Mouse (Mus musculus): ENCODE measurements around the gene Krit1. TPM values are rescaled to one million over a fixed set of nuclear protein-coding genes. Genes with fewer than 3 reads are reported as not detected.
"Not testable (repeated sequence)": the region's sequence is repeated elsewhere in the genome, so short reads cannot be mapped to it uniquely, and the experiment has no call there.

Krit1 gene
- not detected in 2 replicates for polyA plus RNA-seq (2012; ENCODE audit: insufficient read depth, insufficient read length, low replicate concordance, missing spikeins)

DNA sequence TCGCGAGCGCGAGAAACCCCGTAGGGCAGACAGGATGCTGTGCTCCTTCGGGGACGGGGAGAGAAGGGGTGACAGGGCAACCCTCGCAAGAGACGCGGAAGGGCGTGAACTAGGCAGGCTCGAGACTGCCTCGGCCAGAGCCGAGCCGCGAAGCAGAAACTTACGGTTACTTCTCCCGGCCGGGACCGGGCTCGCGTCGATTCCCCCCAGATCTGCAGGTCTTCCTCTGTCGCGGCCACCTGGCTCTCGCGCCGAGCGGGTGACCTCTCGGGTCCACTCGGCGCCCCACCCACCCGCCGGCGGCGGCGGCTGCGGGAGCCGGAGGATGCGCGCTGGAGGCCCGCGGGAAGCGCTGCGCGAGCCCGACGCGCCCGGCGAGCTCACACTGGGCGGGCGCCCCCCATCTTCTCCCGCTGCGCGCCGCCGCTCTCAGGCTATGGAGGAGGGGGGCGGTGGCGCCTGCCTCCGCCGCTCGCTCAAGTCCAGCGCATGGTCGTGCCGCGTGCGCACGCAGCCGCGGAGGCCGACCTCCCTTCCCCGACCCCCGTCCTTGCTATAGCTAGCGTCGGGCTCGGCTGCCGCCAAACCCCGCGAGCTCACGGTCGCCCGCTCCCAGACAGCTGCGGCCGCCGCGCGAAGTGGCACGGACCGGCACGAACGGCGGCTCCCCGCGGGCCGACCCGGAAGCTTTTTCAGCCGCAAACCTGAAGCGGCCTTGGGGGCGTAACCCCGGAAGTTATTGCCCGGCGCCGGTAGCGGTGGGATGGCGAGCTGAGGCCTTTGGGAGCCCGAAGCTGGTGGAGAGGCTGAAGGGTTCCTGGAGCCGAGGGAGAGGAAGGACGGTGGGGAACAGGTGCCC lies at the start of gene Krit1, which contains the start of gene Ankib1:
Krit1 (plus strand) TSS at position 752 of the 859 bp plus-strand sequence.
Ankib1 (minus strand) TSS at position 493 of the 859 bp plus-strand sequence.
- Histone ChIP-seq H3K27ac (ENCODE audit: insufficient read depth, low read depth, low read length) (peak within 1 kb of the TSS; percentile 78; the same call in 1 of the 2 replicates), H3K4me1 (ENCODE audit: control insufficient read depth, insufficient read depth, low read length) (no peaks in the 10 kb centered on the region), H3K4me3 (ENCODE audit: insufficient read depth, low read depth, low read length) (peak within 1 kb of the TSS; percentile 97)
- WGBS, result under 1% methylated on average over 109 of the region's 109 CpGs
- peak; percentile 82 for TF ChIP-seq POLR2A (IDR thresholded peaks at IDR 0.05; ENCODE audit: insufficient read depth, low read depth, low read length)
- no peak for TF ChIP-seq CTCF (IDR thresholded peaks at IDR 0.05; ENCODE audit: insufficient read depth, low read depth, low read length)

DNA sequence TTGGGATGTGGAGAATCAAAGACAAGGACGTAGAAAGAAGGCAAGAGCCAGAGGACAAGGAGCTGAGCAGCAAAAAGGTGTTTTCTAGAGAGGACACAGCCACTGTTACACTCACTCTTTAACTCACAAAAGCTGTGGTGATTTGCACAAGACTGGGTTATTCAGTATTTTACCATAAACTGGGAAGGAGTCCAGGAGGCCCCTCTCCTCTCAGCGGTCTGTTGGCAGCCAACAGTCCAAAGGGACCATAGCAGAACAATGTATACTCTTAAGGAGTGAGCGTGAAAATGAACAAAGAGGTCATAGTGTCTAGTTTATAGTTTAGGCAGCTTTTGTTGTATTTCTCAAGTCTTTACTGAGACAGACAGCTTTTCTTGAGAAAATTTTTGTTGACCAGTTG lies 31.5 kb upstream of the Krit1 start:
- WGBS, result 62% methylated on average over 3 of the region's 3 CpGs
- H3K27ac ChIP-seq (ENCODE audit: insufficient read depth, low read depth, low read length), result no peak overlapping the region

DNA sequence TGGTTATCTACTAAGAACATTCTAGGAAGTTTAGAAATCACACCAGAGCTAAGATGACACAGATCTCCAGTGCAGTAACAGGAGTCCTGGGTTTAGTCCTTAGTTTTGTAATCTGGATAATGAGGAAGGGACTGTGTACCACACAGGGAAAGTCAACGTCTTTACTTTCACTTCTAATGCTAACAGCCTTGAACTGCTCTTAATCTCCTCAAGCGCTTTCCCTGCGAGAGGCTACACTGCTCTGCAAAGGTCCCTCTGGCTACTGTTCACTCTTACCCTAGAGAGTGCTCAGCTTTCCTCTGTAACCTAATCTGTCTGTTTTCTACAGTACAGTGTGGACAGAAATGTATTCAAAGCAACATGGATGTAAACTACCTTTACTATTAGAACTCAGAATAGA lies 31.0 kb upstream of the Krit1 start:
- TF ChIP-seq CTCF (IDR thresholded peaks at IDR 0.05; ENCODE audit: insufficient read depth, low read depth, low read length) (no peak), POLR2A (IDR thresholded peaks at IDR 0.05; ENCODE audit: insufficient read depth, low read depth, low read length) (no peak)
- no peak overlapping the region for H3K4me3 ChIP-seq (ENCODE audit: insufficient read depth, low read depth, low read length)
- H3K27ac ChIP-seq (ENCODE audit: insufficient read depth, low read depth, low read length), result no peak overlapping the region
- 45% methylated on average over 3 of the region's 3 CpGs for WGBS
- no peaks in the 10 kb centered on the region for H3K4me1 ChIP-seq (ENCODE audit: control insufficient read depth, insufficient read depth, low read length)

More for the DNA sequence above, 31.5 kb upstream of the Krit1 start:
- H3K4me3 ChIP-seq (ENCODE audit: insufficient read depth, low read depth, low read length), result no peak overlapping the region
- H3K4me1 ChIP-seq (ENCODE audit: control insufficient read depth, insufficient read depth, low read length), result no peaks in the 10 kb centered on the region
- TF ChIP-seq CTCF (IDR thresholded peaks at IDR 0.05; ENCODE audit: insufficient read depth, low read depth, low read length), result no peak
- TF ChIP-seq POLR2A (IDR thresholded peaks at IDR 0.05; ENCODE audit: insufficient read depth, low read depth, low read length), result no peak

DNA sequence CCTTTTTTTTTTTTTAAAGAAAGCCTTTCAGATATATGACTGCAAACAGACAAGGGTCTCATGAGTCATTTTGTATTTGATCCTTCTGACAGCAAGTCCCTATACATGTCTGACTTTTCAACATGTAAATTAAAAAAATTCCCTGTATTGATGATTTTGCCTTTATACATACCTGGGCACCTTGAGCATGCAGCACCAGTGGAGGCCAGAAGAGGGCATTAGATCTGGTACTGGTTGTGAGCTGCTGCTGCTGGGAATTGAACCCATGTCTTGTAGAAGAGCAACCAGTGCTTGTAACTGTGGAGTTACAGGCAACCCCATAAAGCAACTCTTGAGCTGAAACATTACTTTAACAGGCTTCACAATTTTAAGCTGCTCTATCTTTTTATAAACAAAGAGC lies 20.3 kb upstream of the Krit1 start:
- no peak for TF ChIP-seq CTCF (IDR thresholded peaks at IDR 0.05; ENCODE audit: insufficient read depth, low read depth, low read length)
- no peak for TF ChIP-seq POLR2A (IDR thresholded peaks at IDR 0.05; ENCODE audit: insufficient read depth, low read depth, low read length)
- H3K4me3 ChIP-seq (ENCODE audit: insufficient read depth, low read depth, low read length), result no peak overlapping the region

DNA sequence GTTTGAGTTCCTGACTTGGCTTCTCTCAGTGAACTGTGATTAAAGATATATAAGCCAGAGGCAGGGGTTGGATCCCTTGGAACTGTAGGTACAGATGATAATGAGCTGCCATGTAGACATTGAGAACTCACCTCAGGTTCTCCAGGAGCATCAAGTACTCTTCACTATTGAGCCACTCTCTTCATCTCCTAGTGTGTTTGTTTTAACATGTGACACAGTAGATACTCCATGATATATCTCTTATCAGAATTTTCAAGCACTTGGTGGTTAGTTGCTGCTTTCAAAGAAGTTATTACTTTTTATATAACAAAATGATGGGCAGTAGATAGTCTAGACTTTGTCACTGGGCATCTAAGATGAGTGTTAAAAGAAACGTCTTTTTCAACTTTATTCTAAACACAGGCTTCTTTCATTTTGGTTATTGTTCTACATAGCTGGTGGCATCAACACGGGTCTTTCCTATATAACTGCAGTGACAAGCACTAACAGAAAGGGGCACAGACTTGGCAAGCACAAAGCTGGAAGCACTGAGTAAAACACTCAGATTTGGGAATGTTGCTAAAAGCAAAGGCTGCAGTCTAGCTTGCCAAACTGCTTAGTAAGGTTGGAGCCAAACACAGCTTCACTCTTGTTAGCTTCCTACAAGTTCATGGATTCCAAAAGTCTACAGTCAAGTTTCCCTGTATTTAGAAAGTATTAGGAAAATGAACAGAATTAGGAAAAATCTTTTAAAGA lies 18.9 kb upstream of the Krit1 start:
- H3K4me3 ChIP-seq (ENCODE audit: insufficient read depth, low read depth, low read length), result no peak overlapping the region

More for the DNA sequence above, 20.3 kb upstream of the Krit1 start:
- Histone ChIP-seq H3K27ac (ENCODE audit: insufficient read depth, low read depth, low read length) (no peak overlapping the region), H3K4me1 (ENCODE audit: control insufficient read depth, insufficient read depth, low read length) (no peaks in the 10 kb centered on the region)

DNA sequence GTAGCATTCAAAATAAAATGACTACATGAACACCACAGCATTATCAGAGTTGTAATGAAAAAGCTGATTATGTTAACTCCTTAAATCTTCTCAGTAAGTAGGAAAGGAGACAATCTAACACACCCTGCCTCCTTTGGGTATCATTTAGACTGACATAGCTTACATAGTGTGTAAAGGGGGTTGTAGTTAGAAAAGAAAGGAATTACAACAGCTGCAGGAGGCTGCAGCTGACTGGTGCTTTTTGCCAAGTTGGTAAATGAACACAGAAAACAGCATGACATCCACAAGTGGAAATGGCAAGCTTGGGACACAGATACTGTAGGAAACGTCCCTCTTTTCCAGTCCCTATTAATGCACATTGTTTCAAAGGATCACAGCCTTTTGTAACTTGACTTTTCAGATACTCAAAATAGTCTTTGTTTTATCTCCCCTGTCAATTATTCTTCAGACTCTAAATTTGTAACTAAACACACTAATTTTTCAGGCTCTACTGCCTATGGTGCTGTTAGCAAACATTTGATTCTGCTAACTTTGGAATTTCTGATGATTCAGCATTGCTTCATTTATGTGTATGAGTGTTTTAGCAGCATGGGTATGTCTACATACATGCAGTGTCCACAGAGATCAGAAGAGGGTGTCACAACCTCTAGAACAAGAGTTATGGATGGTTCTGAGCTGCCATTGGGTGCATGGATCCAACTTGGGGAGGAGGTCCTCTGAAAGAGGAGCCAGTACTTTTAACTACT lies 18.1 kb upstream of the Krit1 start:
- H3K4me1 ChIP-seq (ENCODE audit: control insufficient read depth, insufficient read depth, low read length), result no peaks in the 10 kb centered on the region
- WGBS, result 17% methylated on average over 1 of the region's 1 CpGs
- no peak for TF ChIP-seq POLR2A (IDR thresholded peaks at IDR 0.05; ENCODE audit: insufficient read depth, low read depth, low read length)
- no peak for TF ChIP-seq CTCF (IDR thresholded peaks at IDR 0.05; ENCODE audit: insufficient read depth, low read depth, low read length)
- H3K4me3 ChIP-seq (ENCODE audit: insufficient read depth, low read depth, low read length), result no peak overlapping the region
- no peak overlapping the region for H3K27ac ChIP-seq (ENCODE audit: insufficient read depth, low read depth, low read length)

More for the DNA sequence above, 18.9 kb upstream of the Krit1 start:
- no peaks in the 10 kb centered on the region for H3K4me1 ChIP-seq (ENCODE audit: control insufficient read depth, insufficient read depth, low read length)
- H3K27ac ChIP-seq (ENCODE audit: insufficient read depth, low read depth, low read length), result no peak overlapping the region
- WGBS, result 26% methylated on average over 2 of the region's 2 CpGs
- TF ChIP-seq CTCF (IDR thresholded peaks at IDR 0.05; ENCODE audit: insufficient read depth, low read depth, low read length), result no peak
- TF ChIP-seq POLR2A (IDR thresholded peaks at IDR 0.05; ENCODE audit: insufficient read depth, low read depth, low read length), result no peak

DNA sequence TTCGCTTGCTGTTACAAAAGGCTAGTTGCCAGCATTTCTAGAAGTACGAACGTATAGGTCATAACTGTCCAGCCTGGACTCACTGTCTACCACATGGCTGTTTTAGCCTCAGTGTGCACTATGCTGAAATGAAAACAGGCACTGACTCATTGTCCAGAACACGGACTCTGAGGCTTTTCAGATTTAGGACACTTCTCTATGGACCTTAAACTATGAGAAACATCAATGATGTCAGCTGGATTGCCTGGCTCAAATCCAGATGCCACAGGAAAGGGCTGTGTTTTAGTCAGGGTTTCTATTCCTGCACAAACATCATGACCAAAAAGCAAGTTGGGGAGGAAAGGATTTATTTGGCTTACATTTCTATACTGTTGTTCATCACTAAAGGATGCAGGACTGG lies 15.4 kb upstream of the Krit1 start:
- Histone ChIP-seq H3K4me1 (ENCODE audit: control insufficient read depth, insufficient read depth, low read length) (no peaks in the 10 kb centered on the region), H3K4me3 (ENCODE audit: insufficient read depth, low read depth, low read length) (no peak overlapping the region), H3K27ac (ENCODE audit: insufficient read depth, low read depth, low read length) (no peak overlapping the region)
- TF ChIP-seq POLR2A (IDR thresholded peaks at IDR 0.05; ENCODE audit: insufficient read depth, low read depth, low read length) (no peak), CTCF (IDR thresholded peaks at IDR 0.05; ENCODE audit: insufficient read depth, low read depth, low read length) (no peak)
- WGBS, result 76% methylated on average over 4 of the region's 4 CpGs

DNA sequence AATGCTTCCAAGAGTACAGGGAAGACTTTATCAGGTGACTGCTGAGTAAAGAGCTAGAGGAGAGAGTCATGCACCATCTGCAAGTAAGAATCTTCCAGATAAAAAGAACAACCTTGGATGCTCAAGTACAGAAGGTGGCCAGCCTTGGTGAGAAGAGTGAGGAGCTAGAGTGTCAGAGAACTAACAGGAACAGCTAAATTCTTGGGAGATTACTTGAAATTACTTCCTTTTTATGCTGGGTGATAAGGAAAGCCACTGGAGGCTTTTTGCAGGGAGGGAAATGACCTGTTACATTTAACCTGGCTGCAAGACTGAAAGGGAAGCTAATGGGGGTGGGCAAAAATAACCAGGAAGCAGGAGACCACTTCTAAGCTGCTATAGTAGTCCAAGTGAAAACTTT lies 11.9 kb upstream of the Krit1 start:
- no peak overlapping the region for H3K27ac ChIP-seq (ENCODE audit: insufficient read depth, low read depth, low read length)

DNA sequence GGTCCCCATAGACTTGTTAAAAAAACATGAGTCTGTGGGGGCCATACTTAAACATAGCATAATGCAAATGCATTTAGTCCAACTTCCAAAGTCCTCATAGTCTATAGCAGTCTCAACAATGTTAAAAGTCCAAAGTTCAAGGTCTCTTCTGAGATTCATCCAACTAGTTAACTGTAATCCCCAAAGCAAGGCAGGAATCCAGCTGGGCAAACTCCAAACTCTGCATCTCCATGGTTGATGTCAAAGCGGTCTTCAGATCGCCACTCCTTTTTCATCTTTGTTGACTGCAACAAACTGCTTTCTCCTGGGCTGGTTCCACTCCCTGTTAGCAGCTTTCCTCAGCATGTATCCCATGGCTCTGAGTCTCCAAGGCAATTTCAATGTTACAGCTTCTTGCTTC lies 5.9 kb upstream of the Krit1 start:
- not testable (repeated sequence) for H3K27ac ChIP-seq (ENCODE audit: insufficient read depth, low read depth, low read length); H3K4me3 ChIP-seq (ENCODE audit: insufficient read depth, low read depth, low read length); H3K4me1 ChIP-seq (ENCODE audit: control insufficient read depth, insufficient read depth, low read length)
- 80% methylated on average over 2 of the region's 2 CpGs for whole genome bisulfite sequencing

More for the DNA sequence above, 11.9 kb upstream of the Krit1 start:
- no peak for TF ChIP-seq POLR2A (IDR thresholded peaks at IDR 0.05; ENCODE audit: insufficient read depth, low read depth, low read length)
- no peak for TF ChIP-seq CTCF (IDR thresholded peaks at IDR 0.05; ENCODE audit: insufficient read depth, low read depth, low read length)
- Histone ChIP-seq H3K4me3 (ENCODE audit: insufficient read depth, low read depth, low read length) (no peak overlapping the region), H3K4me1 (ENCODE audit: control insufficient read depth, insufficient read depth, low read length) (no peaks in the 10 kb centered on the region)

DNA sequence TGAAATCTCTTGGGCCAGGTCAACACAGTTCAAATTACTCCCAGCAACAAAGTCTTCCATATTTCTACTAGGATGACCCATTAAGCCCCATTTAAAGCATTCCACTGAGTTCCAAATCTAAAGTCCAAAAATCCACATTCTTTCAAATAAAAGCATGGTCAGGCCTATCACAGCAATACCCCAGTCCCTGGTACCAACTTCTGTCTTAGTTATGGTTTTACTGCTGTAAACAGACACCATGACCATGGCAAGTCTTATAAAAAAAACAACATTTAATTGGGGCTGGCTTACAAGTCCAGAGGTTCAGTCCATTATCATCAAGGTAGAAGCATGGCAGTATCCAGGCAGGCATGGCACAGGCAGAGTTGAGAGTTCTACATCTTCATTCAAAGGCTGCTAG lies 4.3 kb upstream of the Krit1 start:
- not testable (repeated sequence) for H3K4me3 ChIP-seq (ENCODE audit: insufficient read depth, low read depth, low read length); H3K27ac ChIP-seq (ENCODE audit: insufficient read depth, low read depth, low read length); H3K4me1 ChIP-seq (ENCODE audit: control insufficient read depth, insufficient read depth, low read length)

All from olfactory bulb, adult 2 months (tissue).